Mouse (Mus musculus): Measurements from ENCODE around the gene Slc46a2.

The Slc46a2 gene

DNA sequence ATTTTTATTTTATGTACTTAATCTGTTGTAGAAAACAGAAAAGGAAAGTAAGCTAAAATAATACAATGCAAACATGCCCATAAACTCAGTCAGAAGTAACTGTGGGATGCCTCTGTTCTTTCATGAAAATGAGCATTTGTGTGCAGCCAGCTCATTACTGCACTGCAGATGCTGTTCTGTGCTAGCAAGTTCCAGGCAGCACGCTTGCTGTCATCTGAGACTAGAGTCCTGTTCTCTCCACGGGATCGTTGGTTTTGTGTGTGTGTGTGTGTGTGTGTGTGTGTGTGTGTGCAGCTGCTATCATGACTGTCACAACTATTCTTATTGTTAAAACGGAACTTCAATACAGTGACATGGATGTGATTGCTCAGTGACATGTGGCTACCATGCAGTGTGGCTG is 53.0 kb downstream of the Slc46a2 start:
- H3K9me3 ChIP-seq (ENCODE audit: low read length), result no peaks in the 10 kb centered on the region
- peaks cover 14% of the 10 kb centered on the region for H3K36me3 ChIP-seq (ENCODE audit: insufficient read depth, low read length)
- H3K4me3 ChIP-seq (replicated peaks; ENCODE audit: low read length), result no peak overlapping the region
- H3K27me3 ChIP-seq (ENCODE audit: insufficient read depth, low read length), result no peaks in the 10 kb centered on the region
- peaks cover 55% of the 10 kb centered on the region for H3K4me1 ChIP-seq (replicated peaks; ENCODE audit: low read depth, low read length)
- no peak for TF ChIP-seq POU5F1 (IDR thresholded peaks at IDR 0.05; ENCODE audit: borderline replicate concordance, low read length)
- TF ChIP-seq CTCF (conservative IDR thresholded peaks at IDR 0.05; ENCODE audit: low read length), result no peak
- no peak for TF ChIP-seq NANOG (IDR thresholded peaks at IDR 0.05; ENCODE audit: borderline replicate concordance, low read length)

DNA sequence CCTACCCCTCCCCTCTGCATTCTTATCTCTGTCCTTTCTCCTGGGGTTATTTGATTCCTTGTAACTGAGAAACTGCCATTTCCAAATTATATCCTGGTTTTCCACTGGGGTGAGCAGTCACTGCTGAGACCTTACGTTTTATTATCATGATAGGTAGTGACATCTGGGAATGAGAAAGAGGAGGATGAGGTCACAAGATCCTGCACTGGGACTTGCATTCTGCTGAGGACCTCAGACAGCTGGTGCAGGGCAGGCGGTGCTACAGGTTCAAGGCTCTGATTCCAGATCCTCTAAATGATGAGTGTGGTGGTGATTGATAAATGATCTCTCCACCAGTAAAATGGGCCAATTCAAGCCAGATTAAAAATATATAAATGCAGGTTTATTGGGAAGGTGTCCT is 54.4 kb downstream of the Slc46a2 start:
- Histone ChIP-seq H3K9me3 (ENCODE audit: low read length) (no peaks in the 10 kb centered on the region), H3K4me3 (replicated peaks; ENCODE audit: low read length) (peak overlapping the region; percentile 60), H3K4me1 (replicated peaks; ENCODE audit: low read depth, low read length) (peaks cover 65% of the 10 kb centered on the region), H3K36me3 (ENCODE audit: insufficient read depth, low read length) (peaks cover 19% of the 10 kb centered on the region), H3K27me3 (ENCODE audit: insufficient read depth, low read length) (no peaks in the 10 kb centered on the region)
- TF ChIP-seq POU5F1 (IDR thresholded peaks at IDR 0.05; ENCODE audit: borderline replicate concordance, low read length) (no peak), NANOG (IDR thresholded peaks at IDR 0.05; ENCODE audit: borderline replicate concordance, low read length) (no peak), CTCF (conservative IDR thresholded peaks at IDR 0.05; ENCODE audit: low read length) (no peak)

DNA sequence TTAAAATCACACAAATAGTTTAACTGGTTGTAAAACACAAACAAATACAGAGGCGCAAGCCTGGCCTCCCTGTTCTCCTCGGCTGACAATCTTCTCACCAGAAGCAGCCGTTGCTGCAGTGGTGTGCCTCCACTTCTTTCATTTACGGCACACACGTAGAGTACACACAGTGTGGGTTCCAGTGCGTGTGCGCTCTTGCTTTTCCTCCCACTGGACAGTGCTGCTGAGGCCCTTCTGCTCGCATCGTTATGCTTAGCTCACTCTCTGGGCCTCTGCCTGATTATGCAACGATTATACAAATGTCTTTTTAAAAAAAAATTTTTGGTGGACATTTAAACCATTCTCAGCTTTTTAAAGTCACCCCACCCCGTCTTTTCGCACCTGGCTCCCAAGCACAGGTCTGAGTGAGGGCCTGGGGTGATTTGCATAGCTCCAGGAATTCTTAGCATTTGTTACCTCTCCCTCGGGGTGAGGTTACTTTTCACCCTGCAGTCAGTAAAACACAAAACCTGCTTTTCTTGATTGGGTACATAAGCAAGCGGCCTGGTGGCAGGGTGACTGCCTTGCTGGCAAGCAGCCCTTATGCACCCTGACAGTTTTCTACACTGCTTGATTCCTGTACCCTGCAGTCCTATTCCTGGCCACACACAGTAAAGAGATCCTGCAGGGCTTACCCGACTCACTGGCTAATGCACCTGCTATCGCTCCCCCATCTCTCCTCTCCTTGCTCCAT is 55.0 kb downstream of the Slc46a2 start:
- H3K36me3 ChIP-seq (ENCODE audit: insufficient read depth, low read length), result peaks cover 19% of the 10 kb centered on the region
- H3K9me3 ChIP-seq (ENCODE audit: low read length), result no peaks in the 10 kb centered on the region
- TF ChIP-seq POU5F1 (IDR thresholded peaks at IDR 0.05; ENCODE audit: borderline replicate concordance, low read length) (no peak), CTCF (conservative IDR thresholded peaks at IDR 0.05; ENCODE audit: low read length) (no peak), NANOG (IDR thresholded peaks at IDR 0.05; ENCODE audit: borderline replicate concordance, low read length) (no peak)
- H3K27me3 ChIP-seq (ENCODE audit: insufficient read depth, low read length), result no peaks in the 10 kb centered on the region
- peaks cover 69% of the 10 kb centered on the region for H3K4me1 ChIP-seq (replicated peaks; ENCODE audit: low read depth, low read length)
- H3K4me3 ChIP-seq (replicated peaks; ENCODE audit: low read length), result peak overlapping the region; percentile 60
